In genomic region chr11:62539089-62539890, GRCm38 (mm10) we compare ENCODE assay signal across 8 mouse cellular contexts. TPM values are rescaled to one million over a fixed set of nuclear protein-coding genes. Genes with fewer than 3 reads are reported as not detected.
DNase-seq lines count a peak whose midpoint lies in the region; ATAC-seq lines count a peak whose summit lies in the region.

TSS of gene Cenpv (minus strand) at chr11:62539261.

- 9% methylated on average over 33 of the region's 57 CpGs for whole genome bisulfite sequencing in hindbrain, embryonic 11.5 days
- WGBS in lung, embryonic 16.5 days = 5% methylated on average over 51 of the region's 57 CpGs

- no peaks in the 10 kb centered on the region for H3K36me3 ChIP-seq in hindbrain, embryonic 11.5 days (ENCODE audit: control insufficient read depth, insufficient read depth, low read length)
- H3K36me3 ChIP-seq in lung, embryonic 16.5 days (ENCODE audit: control insufficient read depth, insufficient read depth, low read length) = no peaks in the 10 kb centered on the region

- no peaks in the 10 kb centered on the region for H3K9me3 ChIP-seq in hindbrain, embryonic 11.5 days (ENCODE audit: control insufficient read depth, low read length)
- H3K9me3 ChIP-seq in lung, embryonic 16.5 days (ENCODE audit: control insufficient read depth, low read length) = no peaks in the 10 kb centered on the region

- H3K4me2 ChIP-seq in hindbrain, embryonic 11.5 days (replicated peaks; ENCODE audit: low read depth, low read length) = peak within 1 kb of the TSS; percentile 92
- peak within 1 kb of the TSS; percentile 99 for H3K4me2 ChIP-seq in lung, embryonic 16.5 days (ENCODE audit: low read depth, low read length)

- peak; percentile 73 for DNase-seq in MN1 (ENCODE audit: low spot score)
- DNase-seq in cerebellum, adult 9-11 months = peak; percentile 83
- DNase-seq in frontal cortex, postnatal 14 days (ENCODE audit: low spot score in 2 of 2) = peak; percentile 28 to 65
- peak; percentile 83 for DNase-seq in hindbrain, embryonic 11.5 days (ENCODE audit: low spot score)
- DNase-seq in layer of hippocampus, adult 9-11 months = peak; percentile 65
- DNase-seq in ovary, adult 18-20 months (ENCODE audit: low spot score) = peak; percentile 59
- peak; percentile 61 to 74 for DNase-seq in thymus, postnatal 10 days (ENCODE audit: low spot score in 2 of 2)

- H3K4me1 ChIP-seq in hindbrain, embryonic 11.5 days (replicated peaks; ENCODE audit: control insufficient read depth, insufficient read depth, low read length) = no peaks in the 10 kb centered on the region
- peaks cover 7% of the 10 kb centered on the region for H3K4me1 ChIP-seq in lung, embryonic 16.5 days (replicated peaks; ENCODE audit: control insufficient read depth, insufficient read depth, low read length)

- peak; percentile 86 for ATAC-seq in hindbrain, embryonic 11.5 days (ENCODE audit: low FRiP score)
- ATAC-seq in lung, embryonic 16.5 days (ENCODE audit: low read depth) = peak; percentile 85

- H3K4me3 ChIP-seq in hindbrain, embryonic 11.5 days (ENCODE audit: low read depth, low read length) = peak within 1 kb of the TSS; percentile 61
- peak within 1 kb of the TSS; percentile 78 for H3K4me3 ChIP-seq in lung, embryonic 16.5 days (ENCODE audit: low read length)

- no peaks in the 10 kb centered on the region for H3K27me3 ChIP-seq in hindbrain, embryonic 11.5 days (ENCODE audit: control insufficient read depth, insufficient read depth, low read length)
- H3K27me3 ChIP-seq in lung, embryonic 16.5 days (ENCODE audit: control insufficient read depth, insufficient read depth, low read depth, low read length) = peaks cover 14% of the 10 kb centered on the region; the same call in 1 of the 2 replicates

- peak within 1 kb of the TSS; percentile 37 for H3K27ac ChIP-seq in hindbrain, embryonic 11.5 days (ENCODE audit: low read depth, low read length)
- no peak within 1 kb of the TSS for H3K27ac ChIP-seq in lung, embryonic 16.5 days (ENCODE audit: low read length)

- H3K9ac ChIP-seq in hindbrain, embryonic 11.5 days (ENCODE audit: low read depth, low read length) = peak within 1 kb of the TSS; percentile 96
- peak within 1 kb of the TSS; percentile 82 for H3K9ac ChIP-seq in lung, embryonic 16.5 days (ENCODE audit: low read length)

RNA-seq across cellular contexts. Expression of gene Cenpv, which starts in this region (rescaled TPM):
- 44.2 and 50.0 TPM in 2 replicates for polyA plus RNA-seq in hindbrain, embryonic 11.5 days (2014; fragmentation: Nextera tagmentation; extraction: Ambion mirVana)
- polyA plus RNA-seq in lung, embryonic 16.5 days (2015; fragmentation: Nextera tagmentation; extraction: Ambion mirVana) = 7.9 and 9.0 TPM in 2 replicates
